ENCODE assay signal across 7 mouse cellular contexts in the genomic region with DNA sequence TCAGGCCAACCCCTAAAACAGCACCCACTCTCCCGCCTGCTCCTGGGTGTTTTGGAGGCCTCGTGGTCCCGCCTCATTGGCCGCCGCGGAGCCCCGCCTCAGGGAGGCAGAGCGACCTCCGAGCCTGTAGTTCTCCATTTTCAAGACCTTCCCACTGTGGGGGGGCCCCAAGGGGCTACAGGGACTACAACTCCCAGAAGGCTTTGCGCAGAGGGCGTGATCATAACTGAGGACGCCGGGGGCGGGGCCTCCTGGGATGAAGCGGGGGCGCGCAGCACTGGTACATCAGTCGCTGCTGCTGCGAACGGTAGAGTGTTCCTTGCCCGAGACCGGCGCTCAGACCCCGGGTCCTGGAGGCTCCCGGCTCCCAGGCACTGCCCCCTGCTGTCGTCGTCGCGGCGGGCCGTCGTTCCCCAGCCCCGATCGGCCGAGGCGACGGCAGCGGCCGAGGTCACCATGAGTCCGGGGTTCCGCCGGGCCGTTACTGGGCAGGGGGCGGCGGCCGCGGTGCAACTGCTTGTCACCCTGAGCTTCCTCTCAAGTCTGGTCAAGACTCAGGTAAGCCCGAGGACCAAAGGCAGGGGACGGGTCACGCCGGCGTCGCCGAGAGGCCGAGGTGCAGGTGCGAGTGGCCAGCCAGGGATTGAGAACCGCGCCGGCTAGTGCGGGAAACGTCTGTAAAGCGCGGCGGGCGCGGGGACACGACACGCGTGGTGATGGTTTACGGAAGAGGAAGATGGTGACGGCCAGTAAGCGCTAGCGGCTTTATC. TPM values are rescaled to one million over a fixed set of nuclear protein-coding genes. Genes with fewer than 3 reads are reported as not detected.
DNase-seq lines count a peak whose midpoint lies in the region; ATAC-seq lines count a peak whose summit lies in the region.

Ero1lb (plus strand) TSS at position 254 of the 770 bp plus-strand sequence.

- no peak within 1 kb of the TSS for H3K27ac ChIP-seq in embryonic facial prominence, embryonic 11.5 days (replicated peaks; ENCODE audit: low read depth, low read length)
- H3K27ac ChIP-seq in limb, embryonic 11.5 days (replicated peaks; ENCODE audit: low read depth, low read length) = no peak within 1 kb of the TSS
- H3K27ac ChIP-seq in midbrain, embryonic 14.5 days (replicated peaks; ENCODE audit: low read depth, low read length) = peak within 1 kb of the TSS; percentile 60; the same call in 1 of the 2 replicates

- no peaks in the 10 kb centered on the region for H3K9me3 ChIP-seq in embryonic facial prominence, embryonic 11.5 days (replicated peaks; ENCODE audit: control insufficient read depth, low read length)
- no peaks in the 10 kb centered on the region for H3K9me3 ChIP-seq in limb, embryonic 11.5 days (ENCODE audit: control insufficient read depth, low read length)
- no peaks in the 10 kb centered on the region for H3K9me3 ChIP-seq in midbrain, embryonic 14.5 days (ENCODE audit: control insufficient read depth, low read length)

- WGBS in embryonic facial prominence, embryonic 11.5 days = under 1% methylated on average over 73 of the region's 73 CpGs
- under 1% methylated on average over 73 of the region's 73 CpGs for WGBS in limb, embryonic 11.5 days
- WGBS in midbrain, embryonic 14.5 days = under 1% methylated on average over 73 of the region's 73 CpGs

- DNase-seq in adrenal gland, postnatal 14 days = peak; percentile 99
- DNase-seq in embryonic facial prominence, embryonic 11.5 days (ENCODE audit: low spot score) = peak; percentile 100
- peak; percentile 100 for DNase-seq in heart, adult 11 months
- DNase-seq in kidney, adult 18-20 months = peak; percentile 99
- DNase-seq in limb, embryonic 11.5 days (ENCODE audit: low spot score) = peak; percentile 100
- DNase-seq in midbrain, embryonic 14.5 days = peak; percentile 100
- DNase-seq in spleen, adult 18-20 months = peak; percentile 99

- H3K4me2 ChIP-seq in embryonic facial prominence, embryonic 11.5 days (ENCODE audit: low read depth, low read length) = peak within 1 kb of the TSS; percentile 86
- peak within 1 kb of the TSS; percentile 88 for H3K4me2 ChIP-seq in limb, embryonic 11.5 days (ENCODE audit: low read depth, severe bottlenecking)
- peak within 1 kb of the TSS; percentile 72 for H3K4me2 ChIP-seq in midbrain, embryonic 14.5 days (ENCODE audit: low read length)

- ATAC-seq in embryonic facial prominence, embryonic 11.5 days (replicated peaks; ENCODE audit: insufficient number of reproducible peaks, low FRiP score, low TSS enrichment, low read depth) = peak; percentile 99
- ATAC-seq in limb, embryonic 11.5 days (ENCODE audit: insufficient number of reproducible peaks, low FRiP score, low TSS enrichment, low read depth) = peak; percentile 99
- peak; percentile 99 for ATAC-seq in midbrain, embryonic 14.5 days (ENCODE audit: low FRiP score, low TSS enrichment)

- no peaks in the 10 kb centered on the region for H3K4me1 ChIP-seq in embryonic facial prominence, embryonic 11.5 days (ENCODE audit: control insufficient read depth, insufficient read depth, low read length)
- no peaks in the 10 kb centered on the region for H3K4me1 ChIP-seq in limb, embryonic 11.5 days (ENCODE audit: control insufficient read depth, insufficient read depth, low read length)
- peaks cover 9% of the 10 kb centered on the region for H3K4me1 ChIP-seq in midbrain, embryonic 14.5 days (ENCODE audit: control insufficient read depth, insufficient read depth, low read length)

- no peaks in the 10 kb centered on the region for H3K36me3 ChIP-seq in embryonic facial prominence, embryonic 11.5 days (replicated peaks; ENCODE audit: control insufficient read depth, insufficient read depth, low read depth, low read length)
- no peaks in the 10 kb centered on the region for H3K36me3 ChIP-seq in limb, embryonic 11.5 days (ENCODE audit: control insufficient read depth, insufficient read depth, low read length)
- no peaks in the 10 kb centered on the region for H3K36me3 ChIP-seq in midbrain, embryonic 14.5 days (ENCODE audit: control insufficient read depth, insufficient read depth, low read length)

- no peaks in the 10 kb centered on the region for H3K27me3 ChIP-seq in embryonic facial prominence, embryonic 11.5 days (ENCODE audit: control insufficient read depth, insufficient read depth, low read length)
- 0 out of 2 replicates have a peak, but pooled peaks cover 2% of the 10 kb centered on the region for H3K27me3 ChIP-seq in limb, embryonic 11.5 days (ENCODE audit: control insufficient read depth, insufficient read depth, low read length)
- no peaks in the 10 kb centered on the region for H3K27me3 ChIP-seq in midbrain, embryonic 14.5 days (ENCODE audit: control insufficient read depth, insufficient read depth, low read length)

- H3K9ac ChIP-seq in embryonic facial prominence, embryonic 11.5 days (replicated peaks; ENCODE audit: low read length) = peak within 1 kb of the TSS; percentile 68
- peak within 1 kb of the TSS; percentile 63 for H3K9ac ChIP-seq in limb, embryonic 11.5 days (ENCODE audit: low read length)
- peak within 1 kb of the TSS; percentile 85 for H3K9ac ChIP-seq in midbrain, embryonic 14.5 days (replicated peaks; ENCODE audit: low read length)

- peak within 1 kb of the TSS; percentile 74 for H3K4me3 ChIP-seq in embryonic facial prominence, embryonic 11.5 days (ENCODE audit: low read depth, low read length)
- H3K4me3 ChIP-seq in limb, embryonic 11.5 days (ENCODE audit: low read depth, low read length) = peak within 1 kb of the TSS; percentile 66
- peak within 1 kb of the TSS; percentile 77 for H3K4me3 ChIP-seq in midbrain, embryonic 14.5 days (replicated peaks; ENCODE audit: low read depth, low read length)

RNA-seq across cellular contexts. Expression of gene Ero1lb, which starts in this region (rescaled TPM):
- 13.6 and 15.0 TPM in 2 replicates for total RNA-seq in adrenal gland, postnatal 14 days (2021)
- 7.8 and 8.8 TPM in 2 replicates for polyA plus RNA-seq in embryonic facial prominence, embryonic 11.5 days (2014; fragmentation: Nextera tagmentation; extraction: Ambion mirVana)
- polyA plus RNA-seq in limb, embryonic 11.5 days (2014; fragmentation: Nextera tagmentation; extraction: Ambion mirVana) = 7.7 and 7.9 TPM in 2 replicates
- 18.2 and 19.5 TPM in 2 replicates for polyA plus RNA-seq in midbrain, embryonic 14.5 days (2014; fragmentation: Nextera tagmentation; extraction: Ambion mirVana)
